Mouse (Mus musculus): ENCODE results near the gene Exoc6.

GRCm38 (mm10) chr19:37695762-37696602 lies 145.8 kb downstream of the Exoc6 start:
- TF ChIP-seq POLR2A (IDR thresholded peaks at IDR 0.05; ENCODE audit: insufficient read length, low read depth) (no peak), POLR2AphosphoS2 (IDR thresholded peaks at IDR 0.05; ENCODE audit: insufficient read length, low read depth) (no peak), SRF (IDR thresholded peaks at IDR 0.05; ENCODE audit: control insufficient read depth, insufficient read length, low read depth) (no peak), CEBPB (IDR thresholded peaks at IDR 0.05; ENCODE audit: insufficient read depth, poor library complexity, severe bottlenecking) (no peak), TCF12 (IDR thresholded peaks at IDR 0.05; ENCODE audit: insufficient read depth, poor library complexity, severe bottlenecking) (no peak), MYOG (IDR thresholded peaks at IDR 0.05; ENCODE audit: control insufficient read depth in 1 of 3, insufficient read depth in 1 of 3, insufficient read length in 2 of 3, low read depth in 2 of 3) (no peak), E2F4 (IDR thresholded peaks at IDR 0.05; ENCODE audit: insufficient read depth) (no peak), USF1 (IDR thresholded peaks at IDR 0.05; ENCODE audit: low read depth) (no peak), MYOD1 (IDR thresholded peaks at IDR 0.05; ENCODE audit: control insufficient read depth in 1 of 3, insufficient read length in 2 of 3, low read depth in 2 of 3) (no peak), TCF3 (IDR thresholded peaks at IDR 0.05; ENCODE audit: insufficient read length, low read depth) (no peak), MAX (IDR thresholded peaks at IDR 0.05; ENCODE audit: low read depth) (no peak)

Measured in myocyte (in vitro differentiated cells).